Mouse (Mus musculus) bone marrow, adult 2 months (tissue): ENCODE results near the gene Stk24.

Experiments
- CTCF ChIP-seq: fragments of 200-500 bp; IDR thresholded peaks from 2 replicates; pipeline ENCODE4 v1.5.1; 2011; ENCODE audit warnings: low read length, control low read depth; ENCODE audit not compliant: control insufficient read depth, insufficient read depth
- POLR2A ChIP-seq: fragments of 200-500 bp; IDR thresholded peaks from 2 replicates; pipeline ENCODE4 v1.6.1; 2011; ENCODE audit warnings: low read depth, mild to moderate bottlenecking, control low read depth, low read length, borderline replicate concordance; ENCODE audit not compliant: control insufficient read depth

GRCm38 (mm10) chr14:121365390-121365789 lies 14.4 kb downstream of the Stk24 start:
- TF ChIP-seq CTCF (no peak), POLR2A (no peak)
